Mouse (Mus musculus): Measurements from ENCODE around the gene Mars. TPM values are rescaled to one million over a fixed set of nuclear protein-coding genes. Genes with fewer than 3 reads are reported as not detected.

The Mars gene
- polyA plus RNA-seq, 1 experiment from 2014 or later: 122 TPM

- 69% methylated on average over 15 of the region's 15 CpGs for whole genome bisulfite sequencing
- Histone ChIP-seq H3K4me2 (replicated peaks) (peak overlapping the region; percentile 89), H3K4me3 (peak overlapping the region; percentile 56), H3K4me1 (peaks cover 13% of the 10 kb centered on the region), H3K9me3 (no peaks in the 10 kb centered on the region), H3K27me3 (peaks cover 37% of the 10 kb centered on the region), H3K9ac (peak overlapping the region; percentile 64), H3K27ac (0 out of 2 replicates have a peak overlapping the region, but pooled peaks have one; percentile 2), H3K36me3 (no peaks in the 10 kb centered on the region)
- ATAC-seq (ENCODE audit: low FRiP score, low read depth): no peak
These were observed 49.7 kb downstream of the Mars start for GRCm38 (mm10) chr10:127261706-127262547.

GRCm38 (mm10) chr10:127258489-127258888, 53.1 kb downstream of the Mars start:
- no peak for ATAC-seq (ENCODE audit: low FRiP score, low read depth)
- no peaks in the 10 kb centered on the region for H3K36me3 ChIP-seq
- no peaks in the 10 kb centered on the region for H3K9me3 ChIP-seq
- 76% methylated on average over 8 of the region's 8 CpGs for WGBS
- H3K9ac ChIP-seq: no peak overlapping the region
- H3K4me2 ChIP-seq (replicated peaks): no peak overlapping the region
- no peak overlapping the region for H3K27ac ChIP-seq
- H3K4me3 ChIP-seq: no peak overlapping the region
- H3K27me3 ChIP-seq: peaks cover 22% of the 10 kb centered on the region
- peaks cover 11% of the 10 kb centered on the region for H3K4me1 ChIP-seq

- Histone ChIP-seq H3K4me3 (no peak overlapping the region), H3K36me3 (no peaks in the 10 kb centered on the region), H3K27me3 (peaks cover 15% of the 10 kb centered on the region), H3K4me1 (peaks cover 5% of the 10 kb centered on the region), H3K9ac (no peak overlapping the region), H3K27ac (no peak overlapping the region), H3K4me2 (replicated peaks) (no peak overlapping the region), H3K9me3 (no peaks in the 10 kb centered on the region)
- no peak for ATAC-seq (ENCODE audit: low FRiP score, low read depth)
- WGBS: 76% methylated on average over 6 of the region's 6 CpGs
These were observed 53.8 kb downstream of the Mars start for GRCm38 (mm10) chr10:127257790-127258189.

- no peak overlapping the region for H3K27ac ChIP-seq
- H3K4me3 ChIP-seq: no peak overlapping the region
- H3K4me1 ChIP-seq: no peaks in the 10 kb centered on the region
- no peak overlapping the region for H3K4me2 ChIP-seq (replicated peaks)
- WGBS: 22% methylated on average over 14 of the region's 14 CpGs
- H3K27me3 ChIP-seq: no peaks in the 10 kb centered on the region
- peak; percentile 79 for ATAC-seq (ENCODE audit: low FRiP score, low read depth)
- no peaks in the 10 kb centered on the region for H3K9me3 ChIP-seq
- H3K9ac ChIP-seq: no peak overlapping the region
- H3K36me3 ChIP-seq: no peaks in the 10 kb centered on the region
These were observed 55.8 kb downstream of the Mars start for GRCm38 (mm10) chr10:127255625-127256345.

GRCm38 (mm10) chr10:127250810-127251209, 60.8 kb downstream of the Mars start:
- ATAC-seq (ENCODE audit: low FRiP score, low read depth): no peak
- H3K36me3 ChIP-seq: no peaks in the 10 kb centered on the region
- H3K4me2 ChIP-seq (replicated peaks): no peak overlapping the region
- no peak overlapping the region for H3K9ac ChIP-seq
- no peaks in the 10 kb centered on the region for H3K9me3 ChIP-seq
- WGBS: 78% methylated on average over 5 of the region's 5 CpGs
- H3K4me3 ChIP-seq: no peak overlapping the region
- H3K4me1 ChIP-seq: no peaks in the 10 kb centered on the region
- H3K27me3 ChIP-seq: no peaks in the 10 kb centered on the region
- H3K27ac ChIP-seq: no peak overlapping the region

Other genes with a start within 250 kb of the Mars start
- 2,027 and 2,061 TPM in 2 replicates for gene Cdk4, start 248.3 kb downstream of the Mars start, polyA plus RNA-seq (2015; fragmentation: Nextera tagmentation; extraction: Ambion mirVana)
- 174 and 188 TPM in 2 replicates for gene Tspan31, start 241.5 kb downstream of the Mars start, polyA plus RNA-seq (2015; fragmentation: Nextera tagmentation; extraction: Ambion mirVana)
- gene Agap2, start 236.5 kb downstream of the Mars start, polyA plus RNA-seq (2015; fragmentation: Nextera tagmentation; extraction: Ambion mirVana): 0.29 and 0.43 TPM in 2 replicates
- 80.8 and 84.9 TPM in 2 replicates for gene Os9, start 190.7 kb downstream of the Mars start, polyA plus RNA-seq (2015; fragmentation: Nextera tagmentation; extraction: Ambion mirVana)
- 6.2 and 6.9 TPM in 2 replicates for gene B4galnt1, start 146.6 kb downstream of the Mars start, polyA plus RNA-seq (2015; fragmentation: Nextera tagmentation; extraction: Ambion mirVana)
- gene Slc26a10, start 131.1 kb downstream of the Mars start, polyA plus RNA-seq (2015; fragmentation: Nextera tagmentation; extraction: Ambion mirVana): 1.4 and 1.6 TPM in 2 replicates
- gene Arhgef25, start 121.7 kb downstream of the Mars start, polyA plus RNA-seq (2015; fragmentation: Nextera tagmentation; extraction: Ambion mirVana): 108 and 111 TPM in 2 replicates
- gene Dtx3, start 116.1 kb downstream of the Mars start, polyA plus RNA-seq (2015; fragmentation: Nextera tagmentation; extraction: Ambion mirVana): 169 and 173 TPM in 2 replicates
- 27.6 and 29.1 TPM in 2 replicates for gene Pip4k2c, start 100.2 kb downstream of the Mars start, polyA plus RNA-seq (2015; fragmentation: Nextera tagmentation; extraction: Ambion mirVana)
- gene Kif5a, start 48.4 kb downstream of the Mars start, polyA plus RNA-seq (2015; fragmentation: Nextera tagmentation; extraction: Ambion mirVana): 4.2 and 4.8 TPM in 2 replicates
- gene Dctn2, start 45.4 kb downstream of the Mars start, polyA plus RNA-seq (2015; fragmentation: Nextera tagmentation; extraction: Ambion mirVana): 188 and 192 TPM in 2 replicates
- gene Mbd6, start 22.8 kb downstream of the Mars start, polyA plus RNA-seq (2015; fragmentation: Nextera tagmentation; extraction: Ambion mirVana): 15.0 and 16.7 TPM in 2 replicates
- gene Arhgap9, start 10.2 kb upstream of the Mars start, polyA plus RNA-seq (2015; fragmentation: Nextera tagmentation; extraction: Ambion mirVana): 5.2 and 5.4 TPM in 2 replicates
- gene Gli1, start 30.2 kb upstream of the Mars start, polyA plus RNA-seq (2015; fragmentation: Nextera tagmentation; extraction: Ambion mirVana): 14.8 and 16.5 TPM in 2 replicates
- gene Inhbe, start 42.6 kb upstream of the Mars start, polyA plus RNA-seq (2015; fragmentation: Nextera tagmentation; extraction: Ambion mirVana): 0.04 and 0.05 TPM in 2 replicates
- gene Inhbc, start 58.6 kb upstream of the Mars start, polyA plus RNA-seq (2015; fragmentation: Nextera tagmentation; extraction: Ambion mirVana): not detected in 2 replicates
- 43.3 and 54.5 TPM in 2 replicates for gene R3hdm2, start 68.5 kb upstream of the Mars start, polyA plus RNA-seq (2015; fragmentation: Nextera tagmentation; extraction: Ambion mirVana)
- 20.8 and 20.9 TPM in 2 replicates for gene Stac3, start 189.9 kb upstream of the Mars start, polyA plus RNA-seq (2015; fragmentation: Nextera tagmentation; extraction: Ambion mirVana)
- gene Ndufa4l2, start 203.2 kb upstream of the Mars start, polyA plus RNA-seq (2015; fragmentation: Nextera tagmentation; extraction: Ambion mirVana): 8.7 and 10.1 TPM in 2 replicates
- 97.4 and 98.1 TPM in 2 replicates for gene Shmt2, start 210.7 kb upstream of the Mars start, polyA plus RNA-seq (2015; fragmentation: Nextera tagmentation; extraction: Ambion mirVana)
- 10.7 and 12.5 TPM in 2 replicates for gene Nxph4, start 222.8 kb upstream of the Mars start, polyA plus RNA-seq (2015; fragmentation: Nextera tagmentation; extraction: Ambion mirVana)

Measured in limb, embryonic 13.5 days (tissue).